Mouse (Mus musculus) thymus, adult 2 months (tissue): ENCODE results near the gene Slc45a1.

Experiments used
- CTCF ChIP-seq: fragments of 200-500 bp; IDR thresholded peaks from 2 replicates; pipeline ENCODE4 v1.5.1; 2012; ENCODE audit warnings: mild to moderate bottlenecking, control low read depth, low read length, moderate library complexity, borderline replicate concordance; ENCODE audit not compliant: control insufficient read depth, poor library complexity, insufficient read depth; ENCODE audit errors: extremely low read depth
- POLR2A ChIP-seq: fragments of 200-500 bp; IDR thresholded peaks from 2 replicates; pipeline ENCODE4 v1.6.1; 2012; ENCODE audit warnings: mild to moderate bottlenecking, low read length, control low read depth, moderate library complexity; ENCODE audit not compliant: control insufficient read depth, poor library complexity, insufficient read depth; ENCODE audit errors: extremely low read depth

DNA sequence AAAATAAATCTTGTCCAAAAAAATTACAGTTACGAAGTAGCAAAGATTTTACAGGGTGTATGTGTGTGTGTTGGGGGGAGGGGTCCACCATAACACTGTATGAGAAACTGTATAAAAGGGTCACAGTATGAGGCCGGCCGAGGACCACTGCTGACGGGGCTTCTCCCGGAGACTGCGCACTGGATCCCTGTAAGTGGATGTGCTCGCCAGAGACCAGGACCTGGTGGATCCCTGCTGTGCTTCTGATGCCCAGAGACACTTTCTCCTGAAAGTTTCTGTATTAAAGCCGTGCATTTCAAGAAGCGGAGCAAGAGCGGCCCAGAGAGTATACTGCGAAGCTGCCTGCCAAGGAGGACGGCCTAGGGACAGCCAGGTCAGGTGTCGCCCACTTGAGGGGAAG lies 29.3 kb downstream of the Slc45a1 start:
- TF ChIP-seq CTCF (no peak), POLR2A (no peak)
